Mouse (Mus musculus) lung, adult 18-20 months (tissue): ENCODE data around the gene Ahcy.
A peak's percentile ranks its signal among the peaks of the same experiment; 100 is the strongest.
"Not testable (repeated sequence)": the region's sequence is repeated elsewhere in the genome, so short reads cannot be mapped to it uniquely, and the experiment has no call there.

ENCODE experiments used
- DNase-seq, 2 experiments: peaks; one replicate each; pipeline ENCODE4 v3.0.0; 2022; ENCODE audit warnings: mixed read lengths in 2 of 2

Ahcy gene

GRCm38 (mm10) chr2:155073347-155073746 is 950 bp downstream of the Ahcy start:
- no peak for DNase-seq

- no peak for DNase-seq
Observed at GRCm38 (mm10) chr2:155072353-155073145, 1.7 kb downstream of the Ahcy start.

GRCm38 (mm10) chr2:155071027-155071426 is 3.3 kb downstream of the Ahcy start:
- no peak for DNase-seq

GRCm38 (mm10) chr2:155057361-155057760 is 16.9 kb downstream of the Ahcy start:
- DNase-seq: no peak

GRCm38 (mm10) chr2:155056076-155056578 is 18.2 kb downstream of the Ahcy start:
- no peak for DNase-seq

GRCm38 (mm10) chr2:155054672-155055071 is 19.6 kb downstream of the Ahcy start:
- DNase-seq: no peak

DNA sequence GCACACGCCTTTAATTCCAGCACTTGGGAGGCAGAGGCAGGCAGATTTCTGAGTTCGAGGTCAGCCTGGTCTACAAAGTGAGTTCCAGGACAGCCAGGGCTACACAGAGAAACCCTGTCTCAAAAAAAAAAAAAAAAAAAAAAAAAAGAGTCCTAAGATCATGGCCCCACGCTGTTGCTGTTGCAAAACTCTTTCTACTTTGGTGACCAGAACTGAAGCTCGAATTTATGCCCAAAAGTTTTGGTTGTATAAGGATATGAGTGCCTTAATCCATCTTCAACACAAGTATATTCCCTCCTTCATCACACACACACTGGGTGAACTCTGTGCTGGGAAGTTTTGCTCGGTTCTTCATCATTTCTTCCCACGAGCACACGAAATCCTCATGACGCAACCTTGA is 20.8 kb downstream of the Ahcy start:
- not testable (repeated sequence) for DNase-seq

DNA sequence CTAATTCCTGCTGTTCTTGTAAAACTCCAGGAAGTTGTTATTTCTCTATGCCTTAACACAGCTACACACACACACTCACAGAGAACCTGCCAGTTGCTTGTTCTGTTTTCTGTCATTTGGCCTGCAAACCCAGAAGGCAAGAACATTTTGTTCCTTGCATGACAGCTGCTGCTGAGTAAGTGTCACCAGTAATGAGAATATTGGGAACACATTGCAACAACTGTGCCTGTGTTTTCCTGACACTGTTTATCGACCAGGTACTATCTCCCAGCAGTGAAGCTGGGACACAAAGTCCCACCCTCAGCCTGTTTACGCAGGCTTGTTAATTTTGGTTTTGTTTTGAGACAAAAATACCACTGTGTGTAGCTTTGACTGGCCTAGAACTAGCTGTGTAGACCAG is 21.6 kb downstream of the Ahcy start:
- no peak for DNase-seq

DNA sequence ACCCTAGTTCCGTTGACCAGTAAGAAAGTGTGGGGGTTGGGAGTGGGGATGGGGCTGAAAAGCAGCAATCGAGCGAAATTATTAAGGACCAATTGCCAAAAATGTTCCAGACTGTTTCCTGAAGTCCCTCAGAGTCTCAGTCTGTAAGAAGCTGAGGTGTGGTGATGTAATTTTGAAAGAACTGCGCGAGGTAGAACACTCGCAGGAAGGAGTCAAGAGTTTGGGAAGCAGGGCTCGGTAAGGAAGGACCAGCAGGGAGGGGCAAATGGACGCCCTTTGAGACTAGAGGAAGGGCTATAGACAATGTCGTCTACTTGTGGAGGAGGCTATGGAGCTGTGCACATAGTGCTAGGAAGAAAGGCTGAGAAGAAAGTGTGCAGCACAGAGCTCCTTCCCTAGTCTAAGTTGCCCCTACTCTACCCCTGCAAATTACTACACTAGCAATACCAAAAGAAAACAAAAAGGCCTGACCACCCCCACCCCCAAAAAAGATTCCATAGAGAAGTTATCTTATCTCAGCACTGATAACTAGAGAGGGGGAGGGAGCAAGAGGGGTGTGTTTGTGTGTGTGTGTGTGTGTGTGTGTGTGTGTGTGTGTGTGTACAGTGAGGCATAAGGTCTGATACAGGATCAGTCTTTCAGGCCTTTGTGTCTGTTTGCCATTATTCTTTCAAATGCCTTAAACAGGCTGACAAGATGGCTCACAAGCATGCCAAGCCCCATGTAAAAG is 22.5 kb downstream of the Ahcy start:
- no peak for DNase-seq

- peak; percentile 93 to 96 for DNase-seq
Observed at GRCm38 (mm10) chr2:155050504-155051236, 23.6 kb downstream of the Ahcy start.

- peak; percentile 10 to 32 for DNase-seq
Observed at GRCm38 (mm10) chr2:155050108-155050503, 24.2 kb downstream of the Ahcy start.

GRCm38 (mm10) chr2:155047452-155048178 is 26.7 kb downstream of the Ahcy start:
- DNase-seq: no peak

DNA sequence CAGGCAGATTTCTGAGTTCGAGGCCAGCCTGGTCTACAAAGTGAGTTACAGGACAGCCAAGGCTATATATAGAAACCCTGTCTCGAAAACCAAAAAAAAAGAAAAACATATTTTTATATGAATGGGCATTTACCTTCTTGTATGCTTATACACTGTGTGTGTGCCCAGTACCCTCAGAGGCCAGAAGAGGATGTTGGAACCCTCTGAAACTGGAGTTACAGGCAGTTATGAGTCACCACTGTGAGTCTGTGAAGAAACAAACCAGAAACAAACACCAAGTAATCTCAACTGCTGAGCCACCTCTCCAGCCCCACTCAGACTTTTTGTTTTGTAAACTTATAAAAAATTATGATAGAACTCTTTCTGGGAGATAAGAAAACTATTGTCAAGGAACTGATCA is 27.5 kb downstream of the Ahcy start:
- no peak for DNase-seq

DNA sequence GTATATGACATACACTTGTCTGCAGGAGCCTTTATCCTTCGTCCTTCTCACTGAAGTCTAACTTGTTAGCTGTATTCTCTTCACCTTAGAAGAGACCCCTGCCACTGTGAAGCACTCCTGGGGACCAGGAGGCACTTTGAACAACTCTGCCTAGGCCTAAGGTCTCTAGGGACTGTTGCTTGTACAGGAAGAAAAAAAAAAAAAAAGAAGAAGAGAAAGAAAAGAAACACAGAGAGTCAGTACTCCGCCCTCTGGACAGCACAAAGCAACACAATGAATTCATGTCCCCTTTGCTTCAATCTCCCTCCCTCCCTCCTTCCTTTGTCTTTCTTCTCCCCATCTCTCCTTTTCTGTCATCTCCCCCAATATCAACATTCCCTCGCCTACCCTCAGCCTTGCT is 29.2 kb downstream of the Ahcy start:
- no peak for DNase-seq

GRCm38 (mm10) chr2:155044542-155044941 is 29.8 kb downstream of the Ahcy start:
- DNase-seq: no peak

- no peak for DNase-seq
Observed at GRCm38 (mm10) chr2:155039956-155040355, 34.3 kb downstream of the Ahcy start.

DNA sequence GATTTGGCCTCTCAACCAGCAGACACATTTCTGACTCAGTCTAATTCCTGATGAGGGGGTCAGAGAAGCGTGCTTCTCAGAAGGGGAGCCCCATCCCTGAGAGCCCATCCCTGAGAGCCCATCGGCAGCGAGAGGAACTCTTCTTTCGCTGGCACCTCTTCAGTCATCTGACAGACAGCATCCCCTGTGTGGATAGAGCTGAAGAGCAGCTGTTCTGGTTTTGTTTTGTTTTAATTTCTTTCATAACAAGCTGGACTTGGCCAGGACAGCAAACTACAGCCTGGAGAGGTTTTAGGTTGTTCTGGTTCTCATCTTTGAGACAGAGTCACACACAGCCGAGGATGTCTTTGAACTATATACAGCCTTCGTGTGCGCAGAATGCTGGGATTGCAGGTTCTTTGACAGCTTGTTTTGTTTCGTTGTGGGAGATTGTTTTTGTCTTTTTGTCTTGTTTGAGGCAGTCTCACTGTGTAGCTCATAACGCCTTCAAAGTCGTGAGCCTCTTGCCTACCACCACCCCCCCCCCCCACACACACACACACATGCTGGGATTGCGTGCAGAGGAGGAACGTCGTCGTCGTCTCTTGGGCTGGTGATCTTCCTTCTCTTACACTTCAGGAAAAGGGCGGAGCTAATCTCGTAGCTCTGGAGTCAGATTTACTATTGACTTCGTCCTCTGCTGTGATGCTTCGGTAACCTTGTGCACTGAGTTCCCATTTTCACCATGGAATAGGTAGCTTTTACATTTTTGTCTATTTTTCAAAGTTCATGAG is 41.2 kb downstream of the Ahcy start:
- DNase-seq: no peak

DNA sequence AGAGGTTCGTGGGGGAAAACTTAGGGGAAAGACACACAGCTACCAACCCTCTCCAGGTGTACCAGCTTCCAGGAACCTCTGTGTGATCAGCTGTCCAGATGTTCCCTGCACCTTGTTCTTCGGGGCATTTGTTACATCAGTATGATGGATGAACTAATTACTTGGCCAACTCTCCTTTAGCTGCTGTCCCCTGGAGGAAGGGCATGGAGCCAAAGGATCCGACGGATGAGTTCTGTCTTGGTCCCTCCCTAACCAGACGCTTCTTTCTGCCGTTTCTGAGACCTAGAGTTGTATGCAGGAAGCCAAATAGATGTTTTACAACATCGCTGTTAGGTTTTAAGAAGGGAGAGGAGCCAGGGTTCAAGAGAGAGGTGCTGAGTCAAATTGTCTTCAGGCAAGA is 43.5 kb downstream of the Ahcy start:
- DNase-seq: no peak

GRCm38 (mm10) chr2:155020247-155020826 is 54.0 kb downstream of the Ahcy start:
- not testable (repeated sequence) for DNase-seq

- DNase-seq: peak; percentile 88 to 92
Observed at GRCm38 (mm10) chr2:155019673-155020072, 54.6 kb downstream of the Ahcy start.
